Mouse (Mus musculus): Measurements from ENCODE around the gene Sash3. TPM values are rescaled to one million over a fixed set of nuclear protein-coding genes. Genes with fewer than 3 reads are reported as not detected.

Sash3 gene
- polyA plus RNA-seq, 1 experiment from 2014 or later = 2.6 TPM

DNA sequence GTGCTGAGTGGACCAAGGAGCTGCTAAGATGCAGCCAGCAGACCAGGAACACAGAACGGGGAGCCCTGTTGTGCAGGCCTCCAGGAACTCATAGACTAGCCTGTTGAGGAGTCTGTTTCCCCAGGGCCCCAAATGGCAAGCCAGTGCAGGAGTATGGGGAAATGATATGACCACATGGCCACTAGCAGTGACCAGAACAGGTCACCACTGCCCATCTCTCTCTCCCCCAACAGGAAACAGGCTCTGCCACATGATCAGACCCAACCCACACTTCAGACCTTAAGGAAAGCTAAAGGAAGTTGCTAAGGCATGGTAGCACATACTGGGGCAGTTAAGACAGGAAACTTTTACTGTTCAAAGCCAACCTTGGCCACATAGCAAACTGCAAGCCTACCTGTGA lies 17.1 kb upstream of the Sash3 start:
- Histone ChIP-seq H3K27ac (ENCODE audit: low read depth) (no peak overlapping the region), H3K9ac (no peak overlapping the region), H3K4me1 (ENCODE audit: insufficient read depth) (no peaks in the 10 kb centered on the region), H3K36me3 (ENCODE audit: insufficient read depth) (no peaks in the 10 kb centered on the region), H3K9me3 (ENCODE audit: low read depth, low read length) (no peaks in the 10 kb centered on the region), H3K4me2 (no peak overlapping the region), H3K27me3 (ENCODE audit: insufficient read depth, low read length) (no peaks in the 10 kb centered on the region), H3K4me3 (ENCODE audit: low read depth, low read length) (no peak overlapping the region)
- WGBS = 80% methylated on average over 1 of the region's 1 CpGs
- TF ChIP-seq CTCF (IDR thresholded peaks at IDR 0.05; ENCODE audit: low read depth) = no peak
- DNase-seq = no peak
- no peak for ATAC-seq (ENCODE audit: insufficient read depth)

DNA sequence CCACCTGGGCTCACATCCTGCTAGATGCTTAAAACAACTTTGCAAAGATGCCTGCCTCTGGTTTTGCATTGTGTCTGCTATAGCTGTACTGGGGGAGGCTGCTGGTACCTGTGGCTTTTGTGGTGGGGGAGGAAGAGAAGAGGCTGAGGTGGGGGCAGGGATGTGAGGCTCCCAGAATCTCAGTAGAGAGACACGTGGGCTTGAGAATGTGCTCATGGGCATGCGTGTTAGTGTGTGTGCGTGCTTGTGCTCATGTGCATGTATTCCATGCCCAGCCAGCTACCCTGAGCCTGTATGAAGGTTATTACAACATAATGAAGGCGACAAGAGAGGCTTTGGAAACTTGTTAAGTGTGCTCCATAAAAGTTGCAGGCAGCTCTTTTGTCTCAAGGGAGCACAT lies 9.3 kb upstream of the Sash3 start:
- Histone ChIP-seq H3K27me3 (ENCODE audit: insufficient read depth, low read length) (no peaks in the 10 kb centered on the region), H3K4me2 (no peak overlapping the region), H3K36me3 (ENCODE audit: insufficient read depth) (no peaks in the 10 kb centered on the region), H3K9ac (no peak overlapping the region), H3K4me1 (ENCODE audit: insufficient read depth) (no peaks in the 10 kb centered on the region; the same call in 1 of the 2 replicates), H3K27ac (ENCODE audit: low read depth) (no peak overlapping the region), H3K4me3 (ENCODE audit: low read depth, low read length) (no peak overlapping the region), H3K9me3 (ENCODE audit: low read depth, low read length) (no peaks in the 10 kb centered on the region)
- TF ChIP-seq CTCF (IDR thresholded peaks at IDR 0.05; ENCODE audit: low read depth) = no peak
- no peak for ATAC-seq (ENCODE audit: insufficient read depth)
- WGBS = 92% methylated on average over 4 of the region's 4 CpGs
- no peak for DNase-seq

DNA sequence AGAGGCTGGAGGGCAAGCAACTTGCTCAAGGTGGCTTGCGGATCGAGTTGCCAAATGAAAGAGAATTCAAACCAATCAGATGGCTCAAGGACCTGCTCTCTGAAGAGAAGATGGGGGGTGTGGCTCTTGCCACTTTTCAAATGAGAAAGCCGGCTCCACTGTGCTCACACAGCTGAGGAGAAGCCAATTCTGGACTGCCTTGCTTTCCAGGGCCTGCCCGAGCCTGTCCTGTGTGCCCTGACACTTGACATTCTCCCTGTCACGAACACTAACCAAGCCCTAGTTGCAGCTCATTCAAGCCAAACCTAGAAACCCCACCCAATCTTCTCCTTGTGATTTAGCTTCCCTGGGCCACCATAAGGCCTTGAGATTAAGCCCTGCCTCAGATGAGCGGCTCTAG lies 8.2 kb upstream of the Sash3 start:
- no peaks in the 10 kb centered on the region for H3K27me3 ChIP-seq (ENCODE audit: insufficient read depth, low read length)
- H3K27ac ChIP-seq (ENCODE audit: low read depth) = no peak overlapping the region
- TF ChIP-seq CTCF (IDR thresholded peaks at IDR 0.05; ENCODE audit: low read depth) = no peak
- WGBS = 51% methylated on average over 6 of the region's 6 CpGs
- no peaks in the 10 kb centered on the region for H3K9me3 ChIP-seq (ENCODE audit: low read depth, low read length)
- H3K4me2 ChIP-seq = no peak overlapping the region
- no peaks in the 10 kb centered on the region; the same call in 1 of the 2 replicates for H3K4me1 ChIP-seq (ENCODE audit: insufficient read depth)
- no peak overlapping the region for H3K4me3 ChIP-seq (ENCODE audit: low read depth, low read length)
- H3K36me3 ChIP-seq (ENCODE audit: insufficient read depth) = no peaks in the 10 kb centered on the region
- ATAC-seq (ENCODE audit: insufficient read depth) (no peak), DNase-seq (no peak)
- H3K9ac ChIP-seq = no peak overlapping the region

DNA sequence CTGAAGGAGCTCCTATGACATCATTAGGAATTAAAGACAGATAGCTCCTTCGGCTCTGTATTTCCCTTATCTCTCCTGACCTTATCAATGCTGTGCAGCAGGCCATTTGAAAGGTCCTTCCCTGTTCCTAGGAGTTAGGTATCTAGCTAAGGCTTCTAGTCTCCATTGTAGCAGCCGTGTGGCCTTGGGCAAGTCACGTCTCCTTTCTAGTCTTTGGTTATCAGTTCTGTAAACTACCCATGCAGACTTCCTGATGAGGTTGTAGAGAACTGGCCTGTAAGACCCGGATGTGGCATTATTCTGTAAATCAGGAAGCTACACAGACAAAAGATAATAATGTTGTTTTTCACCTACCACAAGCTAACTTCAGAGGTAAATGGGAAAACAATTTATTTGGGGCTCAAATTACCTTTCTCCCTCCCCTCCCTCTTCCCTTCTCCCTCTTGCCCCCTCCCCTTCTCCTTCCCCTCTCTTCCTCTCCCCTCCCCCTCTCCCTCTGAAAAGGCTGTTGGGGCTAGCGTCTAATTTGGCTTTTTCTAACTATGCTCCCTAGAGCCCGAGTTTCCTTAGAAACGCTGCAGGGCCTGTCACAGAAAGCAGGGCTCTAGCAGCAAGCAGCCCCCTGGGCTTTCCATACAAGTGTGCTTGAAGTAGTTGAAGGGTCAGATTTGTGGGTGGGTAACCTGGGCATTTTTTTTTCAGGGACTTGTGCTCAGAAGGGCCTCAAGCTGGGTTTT lies 7.5 kb upstream of the Sash3 start:
- Histone ChIP-seq H3K4me2 (no peak overlapping the region), H3K27ac (ENCODE audit: low read depth) (no peak overlapping the region; the same call in 1 of the 2 replicates), H3K27me3 (ENCODE audit: insufficient read depth, low read length) (no peaks in the 10 kb centered on the region), H3K9ac (no peak overlapping the region), H3K9me3 (ENCODE audit: low read depth, low read length) (no peaks in the 10 kb centered on the region), H3K4me3 (ENCODE audit: low read depth, low read length) (no peak overlapping the region), H3K4me1 (ENCODE audit: insufficient read depth) (no peaks in the 10 kb centered on the region; the same call in 1 of the 2 replicates), H3K36me3 (ENCODE audit: insufficient read depth) (no peaks in the 10 kb centered on the region)
- 33% methylated on average over 7 of the region's 7 CpGs for WGBS
- no peak for TF ChIP-seq CTCF (IDR thresholded peaks at IDR 0.05; ENCODE audit: low read depth)
- ATAC-seq (ENCODE audit: insufficient read depth) (no peak), DNase-seq (no peak)

DNA sequence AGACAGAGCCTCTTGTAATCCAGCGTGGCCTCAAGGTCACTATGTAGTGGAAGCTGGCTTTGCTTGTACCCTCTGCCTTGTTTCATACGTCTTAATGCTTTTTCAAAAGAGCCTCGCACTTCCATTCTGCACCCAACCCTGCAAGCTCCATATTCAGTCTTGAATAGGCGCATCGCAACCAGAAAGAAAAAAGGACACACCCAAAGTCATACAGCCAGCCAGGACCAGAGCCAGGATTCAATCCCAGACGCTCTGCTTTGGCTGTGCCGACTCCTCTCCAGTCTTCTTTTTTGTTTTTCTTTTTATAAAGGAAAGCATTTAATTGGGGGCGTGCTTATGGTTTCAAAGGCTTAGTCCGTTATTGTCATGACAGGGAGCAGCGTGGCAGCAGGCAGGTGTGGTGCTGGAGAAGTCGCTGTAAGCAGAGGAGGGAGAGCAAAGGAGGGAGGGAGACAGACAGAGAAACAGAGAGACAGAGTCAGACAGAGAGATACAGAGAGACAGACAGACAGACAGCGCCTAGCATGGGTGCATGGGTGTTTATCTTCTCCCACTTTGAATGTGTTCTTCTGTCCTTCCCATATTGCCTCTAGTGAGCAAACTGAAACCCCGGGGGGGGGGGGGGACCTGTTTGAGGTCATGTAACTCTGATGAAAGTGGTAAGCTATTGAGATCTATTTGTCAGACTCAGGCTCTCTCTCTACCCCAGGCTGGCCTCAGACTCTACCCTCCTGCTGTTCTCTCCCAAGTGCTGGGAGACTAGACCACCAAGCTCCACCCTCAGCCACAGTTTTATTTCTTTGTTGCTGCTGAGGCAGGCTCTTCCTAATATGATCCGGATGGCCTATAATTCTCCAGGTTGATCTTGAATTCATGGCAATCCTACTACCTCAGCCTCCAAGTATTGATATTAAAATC lies 6.6 kb upstream of the Sash3 start:
- H3K9me3 ChIP-seq (ENCODE audit: low read depth, low read length) = no peaks in the 10 kb centered on the region
- H3K4me3 ChIP-seq (ENCODE audit: low read depth, low read length) = no peak overlapping the region
- H3K27ac ChIP-seq (ENCODE audit: low read depth) = no peak overlapping the region; the same call in 1 of the 2 replicates
- 52% methylated on average over 14 of the region's 14 CpGs for WGBS
- H3K27me3 ChIP-seq (ENCODE audit: insufficient read depth, low read length) = no peaks in the 10 kb centered on the region
- H3K4me1 ChIP-seq (ENCODE audit: insufficient read depth) = no peaks in the 10 kb centered on the region; the same call in 1 of the 2 replicates
- no peak for TF ChIP-seq CTCF (IDR thresholded peaks at IDR 0.05; ENCODE audit: low read depth)
- DNase-seq (no peak), ATAC-seq (ENCODE audit: insufficient read depth) (no peak)
- no peak overlapping the region for H3K9ac ChIP-seq
- H3K36me3 ChIP-seq (ENCODE audit: insufficient read depth) = no peaks in the 10 kb centered on the region
- H3K4me2 ChIP-seq = no peak overlapping the region

DNA sequence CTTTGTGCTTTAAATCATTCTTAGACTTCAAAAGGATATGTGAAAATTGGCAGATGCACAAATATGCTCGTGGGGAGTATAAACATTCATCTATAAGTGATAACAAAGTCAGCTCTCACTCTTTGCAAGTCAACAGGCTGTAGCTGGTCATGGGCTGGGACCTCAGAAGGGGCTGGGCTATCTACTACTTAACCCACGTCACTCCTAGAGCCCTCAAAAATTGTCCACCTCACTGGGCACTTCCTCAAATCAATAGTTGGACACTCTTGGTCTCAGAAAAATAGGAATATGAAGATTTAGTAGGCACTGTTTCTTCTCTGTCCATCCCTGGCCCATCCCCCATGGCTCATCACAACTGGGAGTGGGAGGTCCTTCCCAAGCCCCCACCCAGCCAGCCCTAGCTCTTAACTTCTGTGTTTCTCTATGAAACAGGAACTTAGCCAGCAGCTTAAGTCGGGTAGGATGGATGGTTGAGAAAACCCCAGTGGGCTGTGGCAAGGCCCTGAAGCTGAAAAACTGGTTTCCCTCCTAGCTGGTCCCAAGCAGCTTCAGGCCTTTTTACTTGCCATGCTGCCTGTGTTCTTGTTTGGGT lies 5.9 kb upstream of the Sash3 start:
- 27% methylated on average over 3 of the region's 3 CpGs for WGBS
- ATAC-seq (ENCODE audit: insufficient read depth) = peak; percentile 49; the same call in 1 of the 2 replicates
- H3K9ac ChIP-seq = no peak overlapping the region

More for the DNA sequence above, 5.9 kb upstream of the Sash3 start:
- Histone ChIP-seq H3K27me3 (ENCODE audit: insufficient read depth, low read length) (no peaks in the 10 kb centered on the region), H3K4me1 (ENCODE audit: insufficient read depth) (no peaks in the 10 kb centered on the region; the same call in 1 of the 2 replicates), H3K9me3 (ENCODE audit: low read depth, low read length) (no peaks in the 10 kb centered on the region), H3K36me3 (ENCODE audit: insufficient read depth) (no peaks in the 10 kb centered on the region), H3K4me3 (ENCODE audit: low read depth, low read length) (no peak overlapping the region), H3K27ac (ENCODE audit: low read depth) (no peak overlapping the region; the same call in 1 of the 2 replicates), H3K4me2 (no peak overlapping the region)
- no peak for TF ChIP-seq CTCF (IDR thresholded peaks at IDR 0.05; ENCODE audit: low read depth)
- peak; percentile 30 for DNase-seq

All from lung, embryonic 14.5 days (tissue).